Comparison of ENCODE assay signal across 28 mouse cellular contexts in the genomic region with DNA sequence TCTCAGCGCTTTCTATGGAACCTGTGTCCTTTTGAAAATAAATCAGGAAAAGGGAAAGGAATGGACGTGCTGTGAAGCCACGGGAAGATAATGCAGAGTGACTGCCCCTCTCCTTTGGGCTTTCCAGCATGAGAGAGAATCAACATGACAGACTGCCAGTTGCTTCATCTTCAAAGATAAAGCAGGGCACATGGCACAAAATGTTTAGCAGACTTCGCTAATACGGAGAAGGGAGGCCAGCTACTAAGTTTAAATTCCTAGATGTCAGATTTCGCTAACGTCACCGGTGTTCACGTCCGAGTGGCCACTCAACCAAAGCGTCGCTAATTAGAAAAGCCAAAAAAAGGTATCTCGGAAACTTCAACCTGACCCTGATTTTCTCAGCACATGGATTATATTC. TPM values are rescaled to one million over a fixed set of nuclear protein-coding genes. Genes with fewer than 3 reads are reported as not detected.
DNase-seq lines count a peak whose midpoint lies in the region; ATAC-seq lines count a peak whose summit lies in the region.
"Had no signal": no experiment of that assay in that cellular context is flagged by ENCODE, and none has a peak within 500 bp of the region (broad histone marks: within the 10 kb centered on the region; RNA-seq: fewer than 3 reads in every experiment).

No protein-coding gene starts in this region.

- 33% methylated on average over 13 of the region's 13 CpGs for WGBS in heart, embryonic 12.5 days

- no peak for ATAC-seq in heart, embryonic 12.5 days (ENCODE audit: insufficient number of reproducible peaks, low FRiP score)
- ATAC-seq: inflammation-experienced regulatory T-cells, adult 6 months; midbrain, embryonic 15.5 days had no signal

- H3K27ac ChIP-seq in heart, embryonic 12.5 days (ENCODE audit: poor library complexity, severe bottlenecking) = peak overlapping the region; percentile 81
- H3K27ac ChIP-seq: embryonic facial prominence, embryonic 13.5 days; forebrain, embryonic 12.5 days; hindbrain, embryonic 12.5 days; limb, embryonic 10.5 days; liver, embryonic 15.5 days; lung, embryonic 15.5 days; midbrain, embryonic 15.5 days had no signal

- no peak overlapping the region for H3K4me3 ChIP-seq in heart, embryonic 12.5 days
- H3K4me3 ChIP-seq: embryonic facial prominence, embryonic 13.5 days; erythroblast, embryonic 14.5 days; forebrain, embryonic 12.5 days; hindbrain, embryonic 12.5 days; limb, embryonic 10.5 days; liver, embryonic 15.5 days; lung, embryonic 15.5 days; megakaryocyte, embryonic 14.5 days; midbrain, embryonic 15.5 days had no signal

- no peaks in the 10 kb centered on the region for H3K9me3 ChIP-seq in heart, embryonic 12.5 days (replicated peaks)
- H3K9me3 ChIP-seq: embryonic facial prominence, embryonic 13.5 days; forebrain, embryonic 12.5 days; hindbrain, embryonic 12.5 days; limb, embryonic 10.5 days; liver, embryonic 15.5 days; lung, embryonic 15.5 days; megakaryocyte, embryonic 14.5 days; midbrain, embryonic 15.5 days had no signal

- 0 out of 2 replicates have a peak overlapping the region, but pooled peaks have one; percentile 10 for H3K9ac ChIP-seq in heart, embryonic 12.5 days
- H3K9ac ChIP-seq: embryonic facial prominence, embryonic 13.5 days; forebrain, embryonic 12.5 days; hindbrain, embryonic 12.5 days; liver, embryonic 15.5 days; lung, embryonic 15.5 days; midbrain, embryonic 15.5 days had no signal

- peaks cover 31% of the 10 kb centered on the region for H3K36me3 ChIP-seq in heart, embryonic 12.5 days
- H3K36me3 ChIP-seq: embryonic facial prominence, embryonic 13.5 days; forebrain, embryonic 12.5 days; hindbrain, embryonic 12.5 days; limb, embryonic 10.5 days; liver, embryonic 15.5 days; lung, embryonic 15.5 days; midbrain, embryonic 15.5 days had no signal

- DNase-seq in cerebellum, postnatal 10 days = peak; percentile 25 to 27
- no peak for DNase-seq in cerebellum, postnatal 25 days
- DNase-seq in heart, adult 18-20 months = no peak
- peak; percentile 64 for DNase-seq in Muller cell, postnatal 12 days (ENCODE audit: inconsistent ontology term)
- DNase-seq in heart, postnatal 10 days = peak; percentile 19 to 27
- DNase-seq in layer of hippocampus, postnatal 25 days (ENCODE audit: extremely low spot score in 1 of 2, low spot score in 1 of 2) = no peak
- DNase-seq: adrenal gland, postnatal 10 days; cerebellum, adult 11 months; cerebellum, adult 9-11 months; kidney, adult 18-20 months; kidney, postnatal 4 days; liver; lung, postnatal 36 days; thymus, adult 18-20 months; thymus, postnatal 36 days had no signal

- H3K4me2 ChIP-seq in heart, embryonic 12.5 days = peak overlapping the region; percentile 35; the same call in 1 of the 2 replicates
- H3K4me2 ChIP-seq: embryonic facial prominence, embryonic 13.5 days; forebrain, embryonic 12.5 days; hindbrain, embryonic 12.5 days; liver, embryonic 15.5 days; lung, embryonic 15.5 days; midbrain, embryonic 15.5 days had no signal

- H3K27me3 ChIP-seq in heart, embryonic 12.5 days (replicated peaks) = no peaks in the 10 kb centered on the region
- H3K27me3 ChIP-seq: embryonic facial prominence, embryonic 13.5 days; forebrain, embryonic 12.5 days; hindbrain, embryonic 12.5 days; liver, embryonic 15.5 days; lung, embryonic 15.5 days; megakaryocyte, embryonic 14.5 days; midbrain, embryonic 15.5 days had no signal

- intact Hi-C loops in heart, postnatal 10 days (cut with DNase I) = loop anchor here (2.0 to 5.0 kb wide), 4 partner anchors 64 to 463 kb away; a partner anchor contains a TSS

- H3K4me1 ChIP-seq in heart, embryonic 12.5 days (replicated peaks) = peaks cover 66% of the 10 kb centered on the region
- H3K4me1 ChIP-seq: embryonic facial prominence, embryonic 13.5 days; hindbrain, embryonic 12.5 days; limb, embryonic 10.5 days; liver, embryonic 15.5 days; midbrain, embryonic 15.5 days had no signal

RNA-seq across cellular contexts. Expression of a gene that starts 41.9 kb away (rescaled TPM):
- polyA plus RNA-seq in heart, embryonic 12.5 days (2016; fragmentation: Nextera tagmentation; extraction: Ambion mirVana) = 13.3 and 15.5 TPM in 2 replicates
- 10 to 100 TPM; 21.5 to 23.3 TPM for total RNA-seq in heart, adult 18-20 months (2021)
- total RNA-seq in heart, postnatal 10 days (2021) = 10 to 100 TPM; 18.3 to 21.0 TPM
- total RNA-seq in layer of hippocampus, postnatal 25 days (2021) = 100 to 1,000 TPM; 118 to 123 TPM
- polyA plus RNA-seq: erythroblast, embryonic 14.5 days had no signal

RNA-seq across cellular contexts. Expression of a gene that starts 45.0 kb away (rescaled TPM):
- 0.15 and 0.18 TPM in 2 replicates for polyA plus RNA-seq in heart, embryonic 12.5 days (2016; fragmentation: Nextera tagmentation; extraction: Ambion mirVana)
- not detected for total RNA-seq in heart, adult 18-20 months (2021)
- total RNA-seq in heart, postnatal 10 days (2021) = under 1 TPM; 0.32 to 0.41 TPM
- total RNA-seq in layer of hippocampus, postnatal 25 days (2021) = 1 to 10 TPM; 1.7 to 4.2 TPM
- polyA plus RNA-seq: embryonic facial prominence, embryonic 13.5 days; erythroblast, embryonic 14.5 days; hindbrain, embryonic 12.5 days; inflammation-experienced regulatory T-cells, adult 6 months; kidney, embryonic 16.5 days; limb, embryonic 10.5 days; liver, embryonic 15.5 days; stomach, embryonic 16.5 days had no signal

Comparison
In these comparisons a context has a peak if more than half of its experiments do, and no peak if none do; other contexts are left out.
1. DNase-seq: peak in cerebellum, postnatal 10 days (2 of 2), Muller cell, postnatal 12 days (single experiment) and heart, postnatal 10 days (2 of 2); none in cerebellum, postnatal 25 days (0 of 2), heart, adult 18-20 months (0 of 2) and layer of hippocampus, postnatal 25 days (0 of 2).
2. RNA of a gene that starts 41.9 kb away (total RNA-seq): 118 to 123 TPM in layer of hippocampus, postnatal 25 days; 21.5 to 23.3 TPM in heart, adult 18-20 months and 18.3 to 21.0 TPM in heart, postnatal 10 days; every median in the first group is over 4 times any median in the second.